Mouse (Mus musculus): ENCODE data around the gene Ccdc171.
"Not testable (repeated sequence)": the region's sequence is repeated elsewhere in the genome, so short reads cannot be mapped to it uniquely, and the experiment has no call there.

Gene Ccdc171

DNA sequence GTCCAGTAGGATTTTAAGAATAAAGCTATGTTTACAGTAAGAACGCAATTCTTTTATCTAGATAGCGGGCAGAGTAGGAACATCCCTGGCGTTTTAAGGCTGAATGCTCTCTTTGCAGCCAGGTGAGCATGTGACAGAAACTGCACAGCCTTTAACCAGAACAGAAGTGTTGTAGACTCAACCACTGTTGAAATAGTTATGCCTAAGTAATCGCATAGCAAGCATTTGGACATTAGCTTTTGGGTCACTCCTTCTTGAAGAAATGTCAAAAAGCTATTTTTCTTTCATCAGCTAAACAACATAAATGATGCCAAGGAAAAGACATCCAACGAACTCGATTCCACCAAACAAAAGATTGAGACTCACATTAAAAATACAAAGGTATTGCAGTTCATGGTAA lies 131.7 kb downstream of the Ccdc171 start:
- DNase-seq (ENCODE audit: low spot score) = no peak

DNA sequence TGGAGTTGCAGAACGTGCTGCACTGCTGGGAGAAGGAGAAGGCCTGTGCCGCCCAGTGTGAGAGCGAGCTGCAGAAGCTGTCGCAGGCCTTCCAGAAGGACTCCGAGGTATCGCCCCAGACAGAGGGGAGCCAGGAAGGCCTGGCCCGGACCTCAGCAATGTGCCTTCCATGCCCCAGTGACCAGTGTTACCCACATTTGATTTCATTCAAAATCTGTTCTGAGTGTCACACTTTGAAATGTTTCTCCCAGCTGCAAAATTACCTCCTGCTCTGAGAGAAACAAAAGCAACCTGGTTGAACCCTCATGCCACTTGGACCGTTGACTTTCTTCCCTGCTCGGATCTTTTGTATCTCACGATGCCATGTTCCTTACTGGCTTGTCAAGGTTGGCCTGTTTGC lies 133.1 kb downstream of the Ccdc171 start:
- no peak for DNase-seq (ENCODE audit: low spot score)

DNA sequence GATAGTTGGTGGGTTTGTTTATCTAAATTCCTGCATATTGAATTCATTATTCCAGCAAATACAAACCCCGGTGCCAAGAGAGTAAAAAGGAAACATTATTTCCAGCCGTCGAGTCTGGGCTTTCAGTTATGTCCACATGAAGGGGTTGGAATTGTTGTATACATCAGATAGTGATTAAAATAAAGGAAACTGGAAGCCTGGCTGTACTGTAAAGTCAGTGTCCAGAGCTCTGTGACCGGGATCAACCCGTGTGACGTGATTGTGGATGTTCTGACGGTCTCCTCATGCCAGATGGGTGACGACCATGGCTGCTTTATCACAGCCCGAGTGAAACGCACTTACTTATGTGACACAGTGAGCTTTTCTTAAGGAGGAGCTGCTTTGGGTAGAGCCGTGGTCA lies 134.1 kb downstream of the Ccdc171 start:
- no peak for DNase-seq (ENCODE audit: low spot score)

DNA sequence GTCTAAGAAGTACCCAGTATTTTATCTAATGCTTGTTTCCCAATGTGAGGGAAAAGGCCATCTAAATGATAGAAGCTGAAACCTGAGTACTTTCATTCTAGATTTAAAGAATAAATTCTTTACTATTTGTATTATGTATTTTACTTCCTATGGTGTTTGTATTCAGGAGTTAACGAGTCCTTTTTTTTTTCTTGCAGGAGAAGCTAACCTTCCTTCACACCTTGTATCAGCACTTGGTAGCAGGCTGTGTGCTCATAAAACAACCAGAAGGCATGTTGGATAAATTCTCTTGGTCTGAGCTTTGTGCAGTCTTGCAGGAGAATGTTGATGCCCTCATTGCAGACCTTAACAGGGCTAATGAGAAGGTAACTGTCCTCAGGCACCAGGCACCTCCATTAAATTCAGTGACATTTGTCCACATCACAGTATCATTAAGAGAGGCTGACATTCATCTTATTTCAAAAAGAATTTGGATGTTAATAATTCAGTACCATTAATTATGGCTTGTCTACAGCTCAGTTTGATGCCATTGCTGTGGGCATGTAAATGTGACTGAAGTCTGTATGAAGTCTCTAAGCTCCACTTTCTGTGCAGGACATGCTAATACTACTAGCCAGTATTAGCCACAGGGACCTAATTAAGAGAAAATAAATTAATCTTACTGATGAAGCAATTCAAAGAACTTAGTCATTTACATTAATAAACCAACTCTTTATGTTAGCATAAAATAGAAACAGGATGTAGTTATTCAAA lies 136.3 kb downstream of the Ccdc171 start:
- no peak for DNase-seq (ENCODE audit: low spot score)

DNA sequence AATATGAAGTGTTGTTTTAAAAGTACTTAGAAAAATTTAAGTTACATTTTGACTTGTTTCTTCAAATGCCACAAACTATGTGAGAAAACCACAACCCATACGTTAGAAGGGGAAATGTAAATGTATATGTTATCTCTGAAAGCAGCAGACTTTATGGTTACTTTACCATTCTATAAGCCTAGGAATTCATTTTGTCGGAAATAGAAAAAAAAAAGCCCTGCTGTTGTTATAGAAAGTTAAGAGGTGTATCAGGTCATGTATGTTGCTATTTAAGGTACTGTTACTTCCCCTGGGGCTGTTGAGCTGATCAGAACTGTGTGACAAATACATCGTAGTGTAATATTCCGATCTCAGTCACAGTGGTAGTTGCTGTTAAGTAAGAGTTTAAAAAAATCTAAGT lies 137.0 kb downstream of the Ccdc171 start:
- DNase-seq (ENCODE audit: low spot score) = no peak

DNA sequence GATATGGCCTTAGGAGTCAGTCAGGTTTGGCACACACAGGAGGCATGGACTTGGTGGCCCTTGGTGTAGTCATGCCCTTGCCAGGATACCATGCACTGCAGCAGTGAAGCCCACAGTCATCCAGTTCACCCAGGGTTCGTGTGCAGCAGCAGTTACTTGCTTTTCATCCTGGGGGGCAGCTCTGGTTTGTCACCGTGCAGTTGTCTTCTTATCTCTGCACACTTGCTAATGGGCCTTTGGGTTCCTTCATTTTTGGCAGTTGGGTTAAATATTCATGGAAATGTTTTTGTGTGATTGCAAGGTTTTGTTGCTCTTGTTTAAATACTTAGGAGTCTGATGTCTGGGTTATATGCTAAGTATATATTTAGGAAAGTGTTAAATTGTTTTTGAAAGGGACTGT lies 144.2 kb downstream of the Ccdc171 start:
- DNase-seq (ENCODE audit: low spot score) = no peak

DNA sequence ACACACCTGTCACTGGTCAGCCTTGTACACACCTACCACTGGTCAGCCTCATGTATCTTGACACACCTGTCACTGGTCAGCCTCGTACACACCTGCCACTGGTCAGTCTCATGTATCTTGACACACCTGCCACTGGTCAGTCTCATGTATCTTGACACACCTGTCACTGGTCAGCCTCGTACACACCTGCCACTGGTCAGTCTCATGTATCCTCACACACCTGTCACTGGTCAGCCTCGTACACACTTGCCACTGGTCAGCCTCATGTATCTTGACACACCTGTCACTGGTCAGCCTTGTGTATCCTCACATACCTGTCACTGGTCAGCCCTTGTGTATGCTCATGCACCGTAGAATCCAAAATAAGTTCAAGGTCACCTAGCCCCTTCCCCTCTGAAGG lies 150.0 kb downstream of the Ccdc171 start:
- not testable (repeated sequence) for DNase-seq (ENCODE audit: low spot score)

DNA sequence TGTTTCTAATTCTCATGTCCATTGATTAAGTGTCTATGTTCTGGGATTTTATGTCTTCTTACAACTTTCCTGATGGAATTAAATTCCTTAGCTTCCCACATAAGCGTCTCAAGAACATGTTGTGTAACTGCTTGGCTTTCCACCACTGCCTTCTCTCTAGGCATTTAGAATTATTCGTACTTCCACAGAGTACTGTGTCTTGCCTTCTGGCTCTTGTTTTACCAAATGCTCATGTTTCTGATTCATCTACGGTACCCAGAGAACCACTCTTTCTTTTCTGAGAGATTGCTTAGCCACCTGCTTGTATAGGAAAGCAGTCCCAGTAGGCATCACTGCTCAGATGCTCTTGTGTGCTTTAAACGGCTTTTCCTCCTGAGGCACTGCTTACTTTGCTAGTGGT lies 151.1 kb downstream of the Ccdc171 start:
- DNase-seq (ENCODE audit: low spot score) = no peak

DNA sequence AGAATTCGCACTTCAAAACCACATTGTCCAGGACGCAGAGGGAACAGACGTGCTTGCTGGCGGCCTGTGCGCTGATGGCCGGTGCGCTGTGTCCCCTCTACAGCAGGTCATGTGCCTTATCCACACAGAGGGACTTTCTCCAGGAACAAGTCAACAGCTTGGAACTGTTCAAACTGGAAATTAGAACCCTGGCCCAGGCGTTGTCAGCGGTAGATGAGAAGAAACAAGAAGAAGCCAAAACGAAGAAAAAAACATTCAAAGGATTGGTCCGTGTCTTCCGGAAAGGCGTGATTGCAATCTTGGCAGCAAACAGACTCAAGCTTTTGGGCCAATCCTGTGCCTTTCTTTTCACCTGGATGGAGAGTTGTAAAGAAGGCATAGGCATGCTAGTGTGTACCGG lies 155.7 kb downstream of the Ccdc171 start:
- DNase-seq (ENCODE audit: low spot score) = no peak

DNA sequence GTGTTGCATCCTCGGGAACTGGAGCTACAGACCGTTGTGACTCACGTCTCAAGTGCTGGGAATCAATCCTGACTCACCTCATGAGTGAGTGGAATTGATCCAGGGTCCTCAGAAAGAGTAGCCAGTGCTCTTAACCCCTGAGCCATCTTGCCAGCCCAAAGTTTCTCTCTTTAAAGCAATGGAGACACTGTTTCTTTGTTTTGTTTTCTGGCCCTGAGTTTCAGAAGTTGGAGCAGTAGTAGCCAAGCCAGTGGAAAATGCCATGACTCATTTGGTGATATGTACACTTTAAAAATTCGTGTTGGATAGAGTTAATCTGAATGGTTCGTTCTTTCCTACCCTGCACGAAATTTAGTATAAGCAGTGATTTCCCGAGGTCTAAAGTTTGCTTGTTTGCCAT lies 157.5 kb downstream of the Ccdc171 start:
- DNase-seq (ENCODE audit: low spot score) = no peak

DNA sequence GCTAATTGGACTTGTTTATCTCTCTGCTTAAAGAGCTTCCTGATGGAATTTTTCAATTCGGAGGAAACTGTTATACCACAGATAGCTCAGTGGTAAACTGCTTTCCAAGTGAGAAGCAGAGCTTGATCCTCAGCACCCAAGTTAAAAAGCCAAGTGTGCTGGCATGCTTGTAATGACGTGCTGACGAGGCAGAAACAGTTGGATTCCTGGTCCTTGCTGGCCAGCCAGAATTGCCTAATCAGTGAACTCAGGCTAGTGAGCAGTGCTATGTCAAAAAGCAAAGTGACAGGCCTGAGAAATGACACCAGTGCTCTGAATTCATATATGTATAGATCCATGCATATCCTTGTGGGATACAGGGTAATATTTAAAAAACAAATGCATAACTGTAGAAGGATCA lies 174.8 kb downstream of the Ccdc171 start:
- DNase-seq (ENCODE audit: low spot score) = no peak

DNA sequence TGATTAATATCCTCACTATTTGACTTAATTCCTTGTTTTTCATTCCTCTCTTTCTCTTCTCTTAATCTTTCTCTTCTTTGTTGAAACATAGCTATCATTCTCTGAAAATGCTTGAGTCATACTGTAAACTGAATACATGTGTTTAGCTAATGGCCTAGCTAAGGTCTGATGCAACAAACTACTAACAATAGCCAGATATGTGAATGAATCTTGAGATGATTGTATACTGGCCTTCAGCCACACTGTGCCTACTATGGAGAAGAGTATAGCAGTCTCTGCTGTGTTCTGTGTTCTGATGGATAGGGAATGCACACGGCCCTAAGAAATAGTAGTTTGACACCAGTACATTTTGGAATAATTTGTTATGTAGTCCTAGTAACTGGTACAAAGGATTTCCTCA lies 191.7 kb downstream of the Ccdc171 start:
- no peak for DNase-seq (ENCODE audit: low spot score)

DNA sequence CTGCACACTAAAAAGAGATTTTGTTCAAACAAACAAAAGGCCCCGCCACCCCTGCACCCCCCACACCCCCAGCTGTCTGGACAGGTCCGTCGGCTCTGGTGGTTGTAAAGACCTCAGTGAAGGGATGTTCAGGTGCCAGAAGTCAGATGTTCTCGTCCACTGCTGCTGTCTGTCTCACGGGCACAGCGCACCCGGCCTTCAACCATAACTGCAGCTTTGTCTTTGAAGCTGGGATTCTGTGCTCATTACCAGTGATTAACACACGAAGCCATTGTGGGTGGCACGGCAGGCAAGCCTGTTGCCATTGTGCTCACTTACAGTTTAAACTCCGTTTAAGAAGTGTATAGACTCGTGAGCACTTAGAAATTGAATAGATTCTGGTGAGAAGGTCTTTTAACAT lies 194.5 kb downstream of the Ccdc171 start:
- no peak for DNase-seq (ENCODE audit: low spot score)

DNA sequence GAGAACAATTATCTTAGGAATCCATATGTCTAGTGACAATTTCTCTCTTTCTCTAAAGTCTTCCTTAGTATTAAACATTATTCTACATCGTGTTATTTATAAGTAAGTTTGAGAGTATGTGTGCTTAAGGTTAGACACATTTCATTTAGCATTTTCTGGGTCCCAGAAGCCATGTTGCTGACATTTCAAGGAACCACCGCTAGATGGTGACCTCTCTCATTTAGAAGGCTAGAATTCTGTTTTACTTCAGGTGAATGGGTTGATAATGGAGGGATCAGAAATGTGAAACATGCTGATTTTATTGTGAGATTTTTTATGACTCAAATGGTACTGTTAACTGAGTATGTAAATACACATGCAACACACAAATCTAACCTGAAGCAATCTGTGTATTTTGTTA lies 199.8 kb downstream of the Ccdc171 start:
- no peak for DNase-seq (ENCODE audit: low spot score)

DNA sequence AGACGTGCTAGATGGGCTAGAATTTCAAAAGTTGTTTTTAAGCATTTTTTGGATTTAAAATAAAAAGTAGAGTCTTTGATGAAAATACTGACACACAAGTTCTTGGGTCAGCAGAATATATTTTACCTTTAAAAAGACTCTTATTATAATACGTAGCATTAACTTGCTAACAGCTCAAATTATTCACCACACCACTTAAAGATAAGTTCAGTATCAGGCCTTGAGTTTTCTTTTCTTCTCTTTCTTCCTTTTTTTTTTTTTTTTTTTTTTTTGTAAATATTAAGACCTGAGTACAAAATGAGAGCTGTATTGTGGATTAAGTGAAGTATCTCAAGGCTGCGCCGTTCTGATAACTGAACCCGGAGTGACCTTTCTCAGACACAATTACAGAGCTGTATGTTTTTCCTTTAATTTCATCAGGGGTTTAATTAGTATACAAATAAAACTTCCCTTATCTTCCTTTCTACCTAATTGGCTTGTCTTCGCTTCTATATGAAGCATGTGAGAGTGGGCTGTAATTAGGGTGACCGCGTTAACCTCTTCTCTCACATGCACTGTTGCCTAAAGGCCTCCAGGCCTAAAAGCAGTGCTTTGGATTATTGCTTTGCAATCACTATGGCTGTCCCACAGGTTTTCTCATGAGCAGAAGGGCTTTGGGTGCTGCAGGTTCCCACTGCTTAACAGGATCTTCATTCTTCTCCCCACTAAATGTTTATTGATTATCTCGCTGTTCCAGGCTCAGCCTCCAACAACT lies 214.0 kb downstream of the Ccdc171 start:
- no peak for DNase-seq (ENCODE audit: low spot score)

DNA sequence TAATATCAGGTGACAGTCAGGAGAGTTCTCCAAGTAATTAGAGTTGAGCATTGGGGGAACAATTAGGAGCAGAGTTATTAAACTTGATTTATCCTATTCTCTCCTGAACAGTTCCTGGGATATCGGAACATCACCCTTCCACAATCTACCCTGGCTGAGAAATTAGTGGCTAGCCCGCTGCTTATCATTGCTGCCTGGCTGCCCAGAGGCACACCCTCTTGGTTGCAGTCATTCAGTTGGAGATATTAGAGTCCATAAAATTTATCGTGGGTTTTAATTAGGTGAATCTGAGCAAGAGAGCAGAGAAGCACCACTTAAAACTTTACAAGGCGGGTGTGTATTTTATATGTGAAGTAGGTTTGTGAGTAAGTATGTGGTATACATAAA lies 214.5 kb downstream of the Ccdc171 start:
- DNase-seq (ENCODE audit: low spot score) = no peak

DNA sequence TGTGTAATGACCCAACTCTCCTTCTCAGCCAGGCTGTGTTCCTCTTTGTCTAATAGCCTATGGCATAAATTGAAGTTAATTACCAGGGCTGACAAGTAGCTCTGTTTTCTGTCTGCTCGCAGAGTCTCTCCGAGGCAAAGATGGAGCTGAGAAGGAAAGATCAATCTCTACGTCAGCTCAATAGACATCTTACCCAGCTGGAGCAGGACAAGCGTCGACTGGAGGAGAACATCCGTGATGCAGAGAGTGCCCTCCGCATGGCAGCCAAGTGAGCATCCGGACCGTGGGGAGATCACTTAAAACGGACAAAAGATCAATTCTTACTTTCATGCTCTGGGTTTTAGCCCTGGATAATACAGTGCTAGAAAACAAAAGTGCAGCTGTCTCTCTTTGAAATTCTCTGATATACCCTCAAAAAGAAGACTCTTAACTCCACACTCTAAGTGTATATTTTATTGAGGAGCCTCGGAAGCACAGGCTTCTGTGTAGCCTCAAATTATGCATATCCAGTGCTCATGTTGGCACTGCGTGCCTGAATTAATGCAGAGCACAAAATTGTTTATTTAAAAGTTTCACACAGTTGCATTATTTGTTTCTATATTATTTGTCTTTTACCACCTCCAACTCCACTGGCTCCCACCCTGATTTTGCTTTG lies 217.6 kb downstream of the Ccdc171 start:
- no peak for DNase-seq (ENCODE audit: low spot score)

DNA sequence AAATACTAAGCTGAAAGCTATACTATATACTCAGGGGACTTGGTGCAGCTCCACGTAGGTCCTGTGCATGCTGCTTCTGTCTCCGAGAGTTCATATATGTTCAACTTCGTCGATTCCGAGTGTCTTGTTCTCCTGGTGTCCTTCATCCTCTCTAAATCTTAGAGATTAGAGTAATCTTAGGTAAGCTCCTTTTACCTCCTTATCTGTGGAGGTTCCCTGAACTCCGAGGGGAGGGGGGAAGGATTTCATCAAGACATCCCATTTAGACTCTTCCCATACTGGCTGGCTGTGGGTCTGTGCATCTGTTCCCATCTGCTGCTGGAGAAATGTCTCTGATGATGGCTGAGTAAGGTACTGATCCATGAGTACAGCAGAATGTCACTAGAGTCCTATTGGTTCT lies 249.8 kb downstream of the Ccdc171 start:
- no peak for DNase-seq (ENCODE audit: low spot score)

DNA sequence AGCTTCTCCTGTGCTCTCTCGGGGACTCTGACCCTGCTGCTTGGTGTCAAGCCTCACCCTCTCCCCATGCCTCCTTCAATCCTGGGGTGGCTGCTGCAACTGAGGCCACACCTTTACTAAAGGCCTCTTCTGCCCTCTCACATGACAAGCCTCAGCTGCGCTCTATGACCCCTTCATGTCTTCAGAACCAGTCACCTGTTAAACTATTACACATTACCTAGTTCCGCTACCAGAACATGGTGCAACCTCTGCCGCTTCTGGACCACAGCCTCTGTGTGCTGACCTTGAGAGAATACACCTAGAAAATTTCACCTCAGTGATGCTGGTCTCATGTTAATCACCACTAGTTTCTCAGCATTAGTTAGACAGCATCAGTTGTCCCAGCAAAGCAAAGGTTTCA lies 254.7 kb downstream of the Ccdc171 start:
- DNase-seq (ENCODE audit: low spot score) = no peak

DNA sequence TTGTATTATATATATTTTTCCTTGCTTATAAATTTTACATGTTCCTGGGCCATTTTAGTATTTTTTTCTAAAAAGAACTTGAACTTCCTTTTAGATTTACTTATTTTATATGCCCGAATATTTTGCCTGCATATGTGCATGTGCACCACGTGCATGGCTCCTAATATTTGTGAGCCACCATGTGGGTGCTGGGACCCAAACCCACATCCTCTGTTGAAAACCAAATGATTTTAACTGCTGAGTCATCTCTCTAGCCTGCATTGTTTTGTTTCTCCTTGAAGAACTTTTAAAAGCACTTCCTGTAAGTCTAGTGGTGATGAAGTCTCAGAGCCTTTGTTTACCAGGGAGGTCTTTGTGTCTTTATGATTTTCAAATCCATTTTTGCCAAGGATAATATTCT lies 259.8 kb downstream of the Ccdc171 start:
- DNase-seq (ENCODE audit: low spot score) = no peak

DNA sequence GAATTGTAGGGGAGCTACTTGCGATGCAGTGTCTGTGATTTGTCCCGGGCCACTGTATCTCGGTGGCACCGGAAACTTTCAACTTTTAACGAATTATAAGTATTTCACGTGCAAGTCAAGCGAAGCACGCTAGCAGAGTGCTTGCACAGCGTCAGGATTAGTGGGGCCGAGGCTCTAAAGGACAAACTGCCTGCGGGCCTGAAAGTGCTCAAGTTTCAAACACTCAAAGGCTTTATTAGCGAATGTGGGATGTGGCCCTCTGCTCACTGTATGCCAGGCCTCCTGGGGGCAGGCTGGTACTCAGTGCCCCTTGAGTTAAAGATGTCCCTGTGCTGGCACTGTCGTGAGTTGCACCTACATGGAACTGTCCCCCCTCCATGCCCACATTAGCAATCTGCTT lies 266.5 kb downstream of the Ccdc171 start:
- DNase-seq (ENCODE audit: low spot score) = no peak

DNA sequence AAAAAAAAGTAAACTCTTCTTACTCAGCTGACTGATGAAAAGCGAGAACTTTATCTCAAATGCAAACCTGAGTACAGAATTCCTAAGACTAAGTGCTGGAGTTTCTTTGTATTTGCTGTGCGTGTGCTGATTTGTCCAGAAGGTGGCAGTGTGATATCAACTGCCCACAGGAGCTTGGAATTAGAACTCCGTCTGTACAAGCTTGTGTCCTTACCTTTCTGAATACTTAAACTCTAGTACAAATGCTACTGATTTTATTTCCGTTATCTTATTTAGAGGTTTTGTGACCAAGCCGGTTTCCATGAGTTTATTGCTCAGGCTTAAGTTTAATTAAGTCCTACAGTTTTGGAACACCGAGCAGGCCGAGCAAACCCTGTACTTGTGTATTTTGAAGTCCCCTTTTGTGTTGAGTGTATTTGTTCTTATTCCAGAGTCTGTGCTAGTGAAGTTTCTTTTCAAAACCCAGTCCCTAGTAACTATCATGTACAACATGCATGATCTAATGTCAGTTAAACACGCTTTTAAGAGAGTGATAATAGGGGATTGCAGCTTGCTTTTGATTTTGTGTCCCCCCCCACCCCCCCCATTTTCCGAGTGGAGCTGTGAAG lies 269.1 kb downstream of the Ccdc171 start:
- peak; percentile 4 for DNase-seq (ENCODE audit: low spot score)

DNA sequence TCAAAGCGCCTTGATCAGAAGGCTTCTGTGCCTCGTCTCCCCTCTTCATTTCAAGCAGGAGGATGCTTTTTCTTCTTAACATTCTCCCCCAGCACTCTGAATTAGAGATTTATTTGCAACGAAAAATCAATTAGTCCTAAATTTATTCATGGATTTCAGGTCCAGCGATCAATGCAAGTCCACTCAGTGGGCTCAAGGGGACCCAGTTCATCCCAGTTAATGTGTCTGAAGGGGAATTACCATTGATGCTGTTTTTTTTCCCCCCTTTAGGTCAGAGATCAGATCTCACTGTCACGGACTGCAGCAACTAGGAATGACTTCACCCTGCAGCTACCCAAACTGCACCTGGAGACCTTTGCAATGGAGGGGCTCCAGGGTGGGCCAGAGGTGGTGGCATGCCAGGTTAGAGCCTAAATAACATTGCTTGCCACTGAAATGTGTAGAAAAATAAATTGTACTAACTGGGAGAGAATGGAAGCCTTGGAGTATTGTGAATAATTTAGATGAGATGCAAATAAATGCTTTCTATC lies 269.6 kb downstream of the Ccdc171 start:
- no peak for DNase-seq (ENCODE audit: low spot score)
